Mouse (Mus musculus) gastrocnemius, postnatal 10 days (tissue): ENCODE measurements around the gene Palb2. TPM values are rescaled to one million over a fixed set of nuclear protein-coding genes. Genes with fewer than 3 reads are reported as not detected.

ENCODE experiments used
- DNase-seq: peaks from one replicate; pipeline ENCODE4 v3.0.0; 2021; ENCODE audit warnings: mixed read lengths
- total RNA-seq, 2 experiments: library from RNA; stranded (reverse); gene quantifications; 2 replicates each; pipeline ENCODE4 v1.2.3; 2021

Palb2 gene
- total RNA-seq, 2 experiments from 2014 or later, result 1.4 to 1.6 TPM

- DNase-seq, result peak; percentile 8
These were observed 33.6 kb downstream of the Palb2 start for GRCm38 (mm10) chr7:122099222-122099621.

- no peak for DNase-seq
These were observed 34.8 kb downstream of the Palb2 start for GRCm38 (mm10) chr7:122098009-122098408.

- no peak for DNase-seq
These were observed 38.0 kb downstream of the Palb2 start for GRCm38 (mm10) chr7:122094564-122095330.

- no peak for DNase-seq
These were observed 45.4 kb downstream of the Palb2 start for GRCm38 (mm10) chr7:122087195-122087982.

GRCm38 (mm10) chr7:122081071-122081470, 51.7 kb downstream of the Palb2 start:
- no peak for DNase-seq

- DNase-seq, result no peak
These were observed 52.8 kb downstream of the Palb2 start for GRCm38 (mm10) chr7:122079798-122080554.

GRCm38 (mm10) chr7:122074374-122074773, 58.4 kb downstream of the Palb2 start:
- DNase-seq, result no peak

- peak; percentile 47 for DNase-seq
These were observed 65.0 kb downstream of the Palb2 start for GRCm38 (mm10) chr7:122067517-122068381.

- peak; percentile 89 for DNase-seq
These were observed 65.8 kb downstream of the Palb2 start, which contains the start of the genes Ubfd1 and Ears2 for GRCm38 (mm10) chr7:122066945-122067516. Gene Ubfd1 (plus strand): TSS chr7:122067175. Gene Ears2 (minus strand): TSS chr7:122067263.

GRCm38 (mm10) chr7:122066102-122066944, 66.5 kb downstream of the Palb2 start:
- no peak for DNase-seq

- no peak for DNase-seq
These were observed 67.1 kb downstream of the Palb2 start for GRCm38 (mm10) chr7:122065656-122066055.

Other genes with a start within 250 kb of the Palb2 start
- 1 to 10 TPM; 8.2 to 9.9 TPM for gene Cog7, start 151.3 kb downstream of the Palb2 start, total RNA-seq
- 10 to 100 TPM; 21.3 to 27.3 TPM for gene Gga2, start 111.8 kb downstream of the Palb2 start, total RNA-seq
- 10 to 100 TPM; 33.3 to 35.5 TPM for gene Ubfd1, start 65.8 kb downstream of the Palb2 start, total RNA-seq
- 10 to 100 TPM; 11.0 to 11.9 TPM for gene Ears2, start 65.7 kb downstream of the Palb2 start, total RNA-seq
- 100 to 1,000 TPM; 582 to 686 TPM for gene Ndufab1, start 31.1 kb downstream of the Palb2 start, total RNA-seq
- 10 to 100 TPM; 32.5 to 32.6 TPM for gene Dctn5, start 56 bp upstream of the Palb2 start, total RNA-seq
- gene Plk1, start 26.5 kb upstream of the Palb2 start, total RNA-seq, result 1 to 10 TPM; 6.1 to 8.0 TPM
- gene Ern2, start 53.2 kb upstream of the Palb2 start, total RNA-seq, result not detected
- 1 to 10 TPM; 5.1 to 6.2 TPM for gene Chp2, start 86.5 kb upstream of the Palb2 start, total RNA-seq
- 1 to 10 TPM; 2.9 to 4.2 TPM for gene Prkcb, start 155.8 kb upstream of the Palb2 start, total RNA-seq